Mouse (Mus musculus): Measurements from ENCODE around the gene 4930432K21Rik.

The 4930432K21Rik gene

DNA sequence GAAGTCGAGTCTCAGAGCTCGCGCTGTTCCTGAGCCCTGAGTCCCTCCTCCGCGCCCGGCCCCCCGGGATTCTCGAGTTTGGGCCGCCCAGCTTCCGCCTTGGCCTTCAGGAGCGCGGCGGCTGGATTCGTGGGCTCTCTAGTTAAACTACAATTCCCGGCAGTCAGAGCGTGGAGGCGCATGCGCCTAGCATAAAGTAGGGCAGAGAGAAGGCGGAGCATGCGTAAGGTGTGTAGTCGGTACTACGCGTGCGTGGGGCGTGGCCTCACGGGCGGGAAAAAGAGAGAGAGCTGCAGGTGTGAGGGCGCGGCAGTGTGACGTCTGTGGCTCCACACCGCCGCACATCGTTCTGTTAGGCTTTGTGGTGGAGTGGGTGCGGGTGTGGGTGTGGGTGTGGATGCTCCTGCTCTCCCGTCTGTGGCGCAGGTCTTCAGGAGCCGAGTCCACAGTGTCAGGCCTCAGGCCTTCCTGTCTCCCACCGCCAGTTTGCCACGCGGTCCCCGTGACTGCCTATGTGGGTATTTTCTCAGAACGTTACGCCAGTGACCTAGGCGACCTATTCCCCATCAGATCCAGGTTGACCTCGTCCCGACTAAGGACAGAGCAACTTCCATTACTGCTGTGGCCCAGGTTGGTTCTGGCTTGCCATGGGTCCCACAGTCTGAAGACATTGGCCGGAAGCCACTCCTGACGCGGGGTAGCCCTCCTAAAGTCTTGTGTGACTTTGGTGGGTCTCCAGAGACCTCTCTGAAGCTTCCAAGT is at the start of gene 4930432K21Rik, which contains the start of gene Cc2d1a:
Gene 4930432K21Rik (plus strand): TSS at position 257 of the 762 bp plus-strand sequence.
Gene Cc2d1a (minus strand): TSS at position 168 of the 762 bp plus-strand sequence.
- peak; percentile 98 for DNase-seq

DNA sequence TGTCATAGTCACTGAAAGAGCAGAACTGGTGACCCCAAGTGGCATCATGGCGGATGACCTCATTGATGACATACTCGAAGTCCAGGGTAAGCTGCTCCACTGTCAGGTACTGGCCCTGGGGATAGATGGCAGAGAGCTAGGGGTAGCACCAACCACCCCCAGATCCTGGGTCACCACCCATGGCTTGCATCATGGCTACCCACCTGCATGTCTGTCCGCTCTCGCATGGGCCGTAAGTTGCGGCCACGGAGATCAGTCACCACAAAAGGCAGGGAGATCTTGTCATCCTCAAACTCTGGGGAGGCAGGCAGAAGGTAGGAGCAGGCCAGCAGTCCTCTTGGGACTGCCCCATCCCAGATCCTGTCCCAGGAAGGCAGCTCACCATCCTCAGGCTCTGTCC is 49.4 kb upstream of the 4930432K21Rik start:
- no peak for DNase-seq

DNA sequence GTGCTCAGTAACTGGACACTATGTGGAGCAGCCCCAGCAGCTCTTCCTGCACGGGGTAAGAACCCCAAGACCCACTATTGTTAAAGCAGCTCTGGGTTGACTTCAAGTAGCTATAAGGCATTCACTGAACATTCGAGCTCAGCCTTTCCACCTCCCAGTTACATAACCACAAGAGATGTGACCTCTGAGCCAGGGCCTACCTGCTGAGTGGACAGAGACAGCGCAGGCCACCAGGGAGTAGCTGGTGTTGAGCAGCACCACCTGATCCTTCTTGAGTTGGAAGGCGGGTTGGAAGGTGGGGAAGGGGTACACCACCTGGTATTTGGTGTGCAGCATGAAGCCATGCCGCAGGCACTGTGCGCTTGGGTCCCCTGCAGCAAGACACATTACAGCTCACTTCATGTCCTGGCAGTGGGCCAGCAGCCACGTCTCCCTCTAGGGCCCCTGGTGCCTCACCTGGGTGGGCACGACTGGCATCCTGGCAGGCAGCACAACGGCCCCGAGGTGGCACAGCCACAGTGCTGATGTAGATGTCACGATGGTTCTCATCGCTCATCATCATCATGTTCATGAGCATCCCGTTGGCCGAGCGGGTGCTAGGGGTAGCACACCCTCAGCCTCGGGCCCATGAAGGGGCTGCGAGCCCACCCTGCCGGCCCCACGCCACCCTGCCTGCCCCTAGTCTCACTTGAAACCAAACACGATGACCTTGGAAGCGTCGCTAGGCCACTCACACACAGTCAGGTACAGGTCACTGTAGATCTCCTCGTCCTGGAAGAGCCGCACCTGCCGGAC is 46.2 kb upstream of the 4930432K21Rik start:
- DNase-seq: no peak

DNA sequence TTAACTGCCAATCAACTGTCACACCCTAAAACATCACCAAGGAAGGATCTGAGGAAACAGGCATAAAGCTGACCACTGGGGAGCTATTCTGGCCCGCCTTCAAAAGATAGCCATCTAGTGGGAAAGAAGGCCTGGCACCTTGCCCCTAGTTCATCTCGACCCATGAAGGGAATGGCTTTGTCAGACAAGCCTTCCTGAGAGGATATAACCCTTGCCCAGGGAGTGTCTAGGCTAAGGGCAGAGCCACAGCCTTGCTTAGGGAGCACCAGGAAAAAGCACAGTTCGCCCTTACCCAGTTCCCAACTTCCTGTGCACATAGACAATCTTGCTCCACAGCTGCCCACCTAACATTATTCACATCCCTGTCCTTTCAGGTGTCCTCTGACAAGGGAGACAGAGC is 44.2 kb upstream of the 4930432K21Rik start:
- peak; percentile 58 for DNase-seq

DNA sequence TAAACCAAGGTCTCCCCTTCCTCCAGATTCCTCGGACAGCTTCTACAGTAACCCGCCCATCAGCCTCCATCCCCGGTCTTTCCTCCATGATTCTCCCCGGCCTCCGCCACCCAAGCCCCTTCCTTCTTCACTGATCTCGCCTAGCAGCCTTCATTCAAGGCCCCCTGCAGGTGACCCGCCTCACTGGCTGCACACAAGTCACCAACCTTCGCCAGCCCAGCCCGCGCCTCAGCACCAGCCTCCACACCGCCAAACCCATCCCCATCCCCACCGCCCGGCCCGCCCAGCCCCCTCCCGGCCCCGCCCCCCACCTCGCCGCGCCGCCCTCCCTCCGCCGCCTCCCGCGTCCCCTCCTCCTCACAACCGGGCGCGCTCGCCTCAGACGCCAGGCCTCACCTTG is 43.6 kb upstream of the 4930432K21Rik start:
- peak; percentile 66 for DNase-seq

DNA sequence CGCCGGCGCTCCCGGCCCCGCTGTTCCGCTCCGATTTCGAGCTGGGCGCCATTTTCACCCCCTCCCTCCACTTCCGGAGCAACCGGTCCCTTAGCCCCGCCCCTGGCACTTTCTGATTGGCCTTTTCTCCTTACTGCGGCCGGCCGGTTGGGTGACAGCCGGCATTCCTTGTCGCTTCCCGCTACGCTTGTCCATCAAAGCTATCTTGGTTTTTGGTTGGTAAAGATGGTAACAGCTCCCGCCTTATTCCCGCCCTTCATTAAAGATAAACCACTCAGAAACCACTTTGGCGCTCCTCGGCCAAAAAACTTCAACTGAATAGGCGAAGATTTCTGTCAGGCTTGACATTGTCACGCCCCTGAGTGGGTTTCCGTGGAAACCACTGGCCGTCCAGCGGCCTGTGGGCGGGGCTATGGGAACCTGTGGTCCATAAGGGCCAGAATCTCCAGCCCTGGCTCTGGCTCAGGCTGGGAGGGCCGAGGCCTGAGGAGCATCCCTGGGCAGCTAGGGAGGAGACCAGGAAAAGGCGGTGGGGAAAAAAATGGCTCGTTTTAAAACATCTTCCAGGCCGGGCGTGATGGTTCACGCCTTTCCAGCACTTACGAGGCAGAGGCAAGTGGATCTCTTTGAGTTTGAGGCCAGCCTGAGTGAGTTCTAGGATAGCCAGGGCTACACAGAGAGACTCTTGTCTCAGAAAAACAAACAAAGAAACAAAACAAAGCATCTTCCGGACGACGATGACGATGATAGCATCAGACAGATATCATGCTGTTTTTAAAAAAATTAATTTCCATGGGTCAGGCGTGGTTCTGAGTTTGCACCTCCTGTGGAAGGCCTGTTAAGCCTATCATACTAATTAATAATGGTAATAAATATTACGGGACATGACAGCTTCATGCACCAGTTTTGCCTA is 42.9 kb upstream of the 4930432K21Rik start, which contains the start of gene Dcaf15:
Gene Dcaf15 (minus strand): TSS at position 72 of the 913 bp plus-strand sequence.
- DNase-seq: peak; percentile 100

DNA sequence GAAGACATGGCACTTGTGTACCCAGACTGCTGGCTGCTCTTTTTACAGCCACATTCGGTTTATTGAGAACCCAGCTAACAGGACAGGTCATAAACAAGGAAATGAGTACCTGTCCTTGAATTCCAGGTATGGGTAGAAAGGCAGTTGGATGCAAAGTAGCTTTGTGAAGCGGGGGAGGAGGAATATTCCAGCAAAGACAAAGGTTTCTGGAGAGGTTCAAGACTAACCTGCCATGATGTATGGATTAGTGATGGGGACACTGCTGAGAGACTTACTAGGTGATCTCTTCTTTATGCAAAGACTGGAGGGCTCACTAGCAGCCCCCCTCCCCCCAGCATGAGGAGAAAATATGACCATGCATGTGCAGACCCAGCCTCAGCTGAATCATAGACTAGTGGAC is 42.1 kb upstream of the 4930432K21Rik start:
- no peak for DNase-seq

DNA sequence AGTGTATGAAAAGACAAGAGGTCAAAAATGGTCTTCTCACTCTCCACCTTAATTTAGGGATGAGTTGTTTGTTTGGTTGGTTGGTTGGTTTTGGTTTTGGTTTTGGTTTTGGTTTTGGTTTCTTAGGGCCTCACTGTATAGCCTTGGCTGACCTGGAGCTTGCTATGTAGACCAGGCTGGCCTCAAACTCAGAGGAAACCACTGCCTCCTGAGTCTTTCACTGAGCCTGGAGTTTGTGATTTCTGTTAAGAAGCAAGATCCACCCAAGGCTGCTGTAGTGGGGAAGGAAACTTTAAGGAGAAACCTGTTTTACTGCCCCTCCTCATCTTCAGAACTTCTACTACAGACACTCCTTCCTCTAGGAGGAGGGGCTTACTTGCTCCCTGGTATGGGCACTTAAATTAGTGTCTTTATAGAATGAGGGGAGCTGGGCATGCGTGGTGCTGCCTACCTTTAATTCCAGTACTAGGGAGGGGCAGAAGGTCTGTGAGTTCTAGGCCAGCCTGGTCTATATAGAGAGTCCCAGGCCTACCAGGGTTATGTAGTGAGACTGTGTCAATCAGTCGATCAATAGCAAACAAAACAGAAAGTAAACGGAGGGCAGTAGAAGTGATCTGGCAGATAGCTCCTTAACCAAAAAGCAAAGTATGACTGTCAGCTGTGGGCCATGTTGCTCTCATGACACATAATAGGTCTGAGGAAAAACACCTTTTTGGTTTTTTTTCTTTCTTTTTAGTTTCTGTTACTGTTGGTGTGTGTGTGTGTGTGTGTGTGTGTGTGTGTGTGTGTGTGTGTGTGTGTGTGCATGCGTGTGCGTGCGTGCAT is 41.4 kb upstream of the 4930432K21Rik start:
- no peak for DNase-seq

DNA sequence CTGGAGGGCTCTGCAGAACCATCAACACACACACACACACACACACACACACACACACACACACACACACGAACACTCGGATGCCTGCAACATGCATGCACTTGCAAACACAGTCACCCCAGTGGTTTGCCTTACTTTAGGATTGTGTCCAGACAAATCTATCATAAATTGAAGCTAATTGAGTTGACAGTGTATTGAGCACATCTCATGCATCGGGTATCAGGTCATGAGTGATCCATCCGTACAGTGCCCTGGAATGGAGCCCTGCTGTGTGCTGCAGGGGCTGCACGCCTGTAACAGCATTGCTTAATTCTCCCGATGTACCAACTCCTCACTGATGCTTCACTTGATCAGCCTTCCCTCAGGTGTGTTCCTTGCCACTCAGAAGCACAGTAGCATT is 32.2 kb upstream of the 4930432K21Rik start:
- DNase-seq: no peak

DNA sequence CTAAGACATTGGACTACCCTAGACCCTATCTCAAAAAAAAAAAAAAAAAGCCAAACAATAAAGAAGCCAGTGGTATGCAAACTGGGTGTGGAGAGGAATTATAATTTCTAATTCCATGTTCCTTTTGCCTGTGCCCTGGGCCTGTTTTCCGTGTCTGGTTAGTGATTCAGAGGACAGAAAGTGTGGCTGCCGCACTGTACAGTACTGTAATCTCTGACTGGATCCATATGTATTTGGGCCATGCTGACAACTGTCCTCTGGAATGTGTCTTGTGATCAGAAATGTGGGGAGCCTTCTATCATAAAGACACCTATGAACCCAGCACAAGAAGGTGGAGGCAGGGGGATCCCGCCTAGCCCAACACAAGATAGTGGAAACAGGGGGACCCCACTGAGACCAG is 25.7 kb upstream of the 4930432K21Rik start:
- no peak for DNase-seq

DNA sequence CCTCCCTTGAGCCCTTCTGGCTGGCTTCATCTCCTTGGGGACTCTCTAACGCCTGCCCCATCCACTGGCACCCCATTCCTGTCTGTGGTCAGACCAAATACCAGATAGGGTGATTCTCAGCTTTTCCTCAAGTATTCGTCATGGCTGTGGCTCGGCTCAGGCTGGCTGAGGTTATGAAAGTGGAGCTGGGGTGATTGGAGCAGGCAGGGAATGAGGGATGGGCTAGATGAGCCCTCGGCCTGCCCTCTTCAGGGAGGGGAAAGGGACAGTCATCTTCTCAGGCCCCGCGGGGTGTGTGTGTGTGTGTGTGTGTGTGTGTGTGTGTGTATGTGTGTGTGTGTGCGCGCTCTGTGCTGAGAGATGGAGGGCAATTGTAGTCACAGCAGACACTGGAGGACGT is 22.2 kb upstream of the 4930432K21Rik start, which contains the start of gene Podnl1:
Gene Podnl1 (plus strand): TSS at position 334 of the 400 bp plus-strand sequence.
- DNase-seq: no peak

DNA sequence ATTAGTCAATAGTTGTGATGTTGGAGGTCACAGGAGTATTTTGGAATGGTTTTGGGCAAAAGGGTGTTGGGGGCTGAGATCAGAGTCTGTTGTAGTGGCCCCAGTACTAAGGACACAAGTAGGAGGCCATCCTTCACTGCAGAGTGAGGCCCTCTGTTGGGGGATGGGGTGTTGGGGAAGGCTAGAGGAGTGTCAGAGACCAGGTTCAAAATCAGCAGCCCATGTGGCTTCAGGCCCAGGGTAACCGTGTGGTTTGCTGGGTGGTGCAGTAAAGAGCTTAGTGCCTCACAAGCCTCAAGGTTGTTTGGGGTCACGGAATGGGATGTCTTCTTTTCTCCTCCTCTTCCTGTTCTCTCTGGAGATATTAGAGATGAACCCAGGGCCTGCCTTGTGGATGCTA is 21.1 kb upstream of the 4930432K21Rik start:
- DNase-seq: no peak

DNA sequence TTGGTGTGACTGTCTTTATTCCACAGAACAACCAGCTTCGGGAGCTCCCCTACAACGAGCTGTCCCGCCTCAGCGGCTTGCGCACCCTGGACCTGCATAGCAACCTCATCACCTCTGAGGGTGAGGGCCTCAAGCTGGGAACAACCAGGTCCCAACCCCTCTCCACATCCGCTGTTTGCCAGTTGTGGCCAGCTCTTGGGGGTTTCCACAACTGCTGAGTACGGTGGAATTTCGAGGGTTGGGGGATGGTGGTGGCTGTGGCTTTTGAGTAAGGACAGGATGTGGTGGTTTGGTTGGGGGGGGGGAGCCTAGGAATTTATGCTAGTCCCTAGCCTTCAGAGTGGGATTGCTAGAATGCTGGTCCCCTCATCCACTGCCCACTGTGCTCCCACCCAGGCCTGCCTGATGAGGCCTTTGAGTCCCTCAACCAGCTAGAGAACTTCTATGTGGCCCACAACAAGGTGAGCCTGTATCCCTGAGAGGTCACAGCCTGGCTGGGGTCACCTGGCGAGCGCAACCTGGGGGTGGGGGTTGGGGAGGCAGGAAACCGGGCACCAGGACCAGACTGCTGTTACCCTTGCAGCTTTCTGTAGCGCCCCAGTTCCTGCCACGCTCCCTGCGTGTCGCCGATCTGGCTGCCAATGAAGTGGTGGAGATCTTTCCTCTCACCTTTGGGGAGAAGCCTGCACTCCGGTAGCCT is 20.5 kb upstream of the 4930432K21Rik start:
- peak; percentile 9 for DNase-seq

DNA sequence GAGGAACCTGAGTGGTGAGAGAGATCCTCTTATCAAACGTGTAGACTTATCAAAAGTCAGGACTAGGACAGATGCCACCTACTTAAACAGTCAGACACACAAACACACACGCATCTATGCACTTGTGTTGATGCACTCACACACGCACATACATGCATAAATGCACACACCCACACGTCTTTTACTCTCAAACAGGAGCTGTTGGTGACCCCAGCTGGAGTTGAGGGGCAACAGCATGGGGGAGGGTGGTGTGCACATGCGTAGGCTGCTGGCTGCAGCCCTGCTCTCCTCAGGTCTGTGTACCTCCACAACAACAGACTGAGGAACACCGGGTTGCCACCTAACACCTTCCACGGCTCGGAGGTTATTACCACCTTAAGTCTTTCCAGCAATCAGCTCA is 19.5 kb upstream of the 4930432K21Rik start:
- no peak for DNase-seq

DNA sequence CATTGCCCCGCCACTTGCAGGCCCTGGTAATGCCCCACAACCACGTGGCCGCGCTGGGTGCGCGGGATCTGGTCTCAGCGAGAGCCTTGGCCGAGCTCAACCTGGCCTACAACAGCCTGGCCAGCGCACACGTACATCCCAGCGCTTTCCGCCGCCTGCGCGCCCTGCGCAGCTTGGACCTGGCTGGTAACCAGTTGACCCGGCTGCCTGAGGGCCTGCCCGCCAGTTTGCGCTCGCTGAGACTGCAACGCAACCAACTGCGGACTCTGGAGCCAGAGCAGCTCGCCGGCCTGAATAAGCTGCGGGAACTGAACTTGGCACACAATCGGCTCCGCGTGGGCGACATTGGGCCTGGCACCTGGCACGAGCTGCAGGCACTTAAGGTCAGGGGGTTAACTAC is 17.0 kb upstream of the 4930432K21Rik start:
- DNase-seq: peak; percentile 82

DNA sequence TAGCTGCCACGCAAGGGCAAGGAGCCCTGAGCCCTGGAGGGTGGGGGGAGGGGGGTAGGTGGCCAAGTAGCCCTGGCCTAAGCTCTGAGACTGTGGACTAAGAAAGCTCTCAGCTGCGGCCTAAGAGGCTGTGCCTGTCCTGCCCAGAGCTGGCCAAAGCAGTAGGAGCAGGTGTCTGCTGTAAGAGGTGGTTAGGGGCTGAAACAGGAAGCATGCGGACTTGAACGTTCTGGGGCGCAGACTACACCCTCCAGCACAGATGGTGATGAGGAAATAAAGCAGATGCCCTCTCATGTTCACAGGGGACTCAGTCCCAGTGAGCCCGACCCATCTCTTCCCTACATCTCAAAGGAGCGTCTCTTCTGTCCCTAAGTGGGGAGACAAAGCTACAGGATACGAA is 15.6 kb upstream of the 4930432K21Rik start:
- DNase-seq: no peak

DNA sequence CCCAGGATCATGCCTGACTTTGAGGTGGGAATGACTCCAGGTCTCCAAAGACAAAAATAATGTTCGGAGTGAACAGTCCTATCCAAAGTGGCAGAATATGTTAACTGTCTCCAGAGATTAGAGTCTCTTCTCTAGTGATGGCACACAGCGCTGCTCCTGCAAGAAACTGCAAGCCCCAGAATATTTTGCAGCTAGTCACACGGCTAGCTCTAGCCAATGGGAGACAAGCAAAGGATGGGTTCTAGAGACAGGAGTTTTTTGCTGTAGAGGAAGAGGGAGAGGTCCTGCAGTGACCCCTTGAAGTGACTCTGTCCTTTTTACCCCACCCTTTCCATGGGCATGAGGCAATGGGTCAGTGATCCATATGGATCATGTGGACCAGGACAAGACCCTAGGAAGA is 10.0 kb upstream of the 4930432K21Rik start:
- no peak for DNase-seq

DNA sequence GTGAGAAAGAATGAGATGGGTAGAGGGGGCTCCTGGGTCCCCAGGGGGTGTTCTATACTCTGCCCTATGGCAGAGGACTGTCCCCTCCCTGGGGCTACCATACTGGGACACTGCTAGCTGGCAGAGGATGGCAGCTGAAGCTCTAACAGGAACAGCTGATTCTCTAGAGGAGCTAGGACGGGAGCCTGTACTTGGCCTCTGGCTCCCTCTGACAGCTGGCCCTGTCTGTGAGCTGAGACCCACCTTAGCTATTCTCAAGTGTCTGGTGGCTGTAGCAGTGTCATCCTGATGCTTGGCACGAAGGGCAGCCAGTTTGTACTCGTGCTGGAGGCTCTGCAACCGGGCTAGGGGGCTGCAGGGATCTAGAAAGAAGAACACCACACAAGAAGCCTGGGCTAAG is 7.0 kb upstream of the 4930432K21Rik start:
- DNase-seq: no peak

DNA sequence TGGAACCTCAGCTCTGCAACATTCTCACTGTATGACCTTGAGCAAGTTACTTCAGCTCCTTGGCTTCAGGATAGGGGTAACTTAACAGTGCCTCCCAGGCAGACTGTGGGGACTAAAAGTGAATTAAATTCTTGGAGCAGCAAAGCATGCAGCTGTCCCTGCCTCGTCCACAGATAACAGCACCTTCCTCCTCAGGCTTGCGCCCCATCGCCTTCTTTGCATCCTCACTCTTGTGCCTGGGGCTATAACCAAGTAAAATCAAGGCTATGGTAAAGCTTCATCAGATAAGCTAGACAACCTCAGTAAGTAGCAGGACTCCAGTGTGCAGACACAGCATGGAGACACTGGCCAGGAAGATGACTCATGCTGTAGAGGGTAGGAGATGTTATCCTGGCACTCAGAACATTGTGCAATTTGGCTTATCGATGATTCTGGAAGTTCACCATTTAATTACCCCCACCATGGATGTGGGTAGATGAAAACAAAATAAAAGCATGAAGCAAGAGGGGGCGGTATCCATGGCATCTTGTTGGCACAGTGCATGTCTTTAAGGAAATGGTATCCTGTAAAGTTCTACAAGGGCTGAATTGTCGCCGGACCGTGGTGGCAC is 3.1 kb upstream of the 4930432K21Rik start:
- no peak for DNase-seq

DNA sequence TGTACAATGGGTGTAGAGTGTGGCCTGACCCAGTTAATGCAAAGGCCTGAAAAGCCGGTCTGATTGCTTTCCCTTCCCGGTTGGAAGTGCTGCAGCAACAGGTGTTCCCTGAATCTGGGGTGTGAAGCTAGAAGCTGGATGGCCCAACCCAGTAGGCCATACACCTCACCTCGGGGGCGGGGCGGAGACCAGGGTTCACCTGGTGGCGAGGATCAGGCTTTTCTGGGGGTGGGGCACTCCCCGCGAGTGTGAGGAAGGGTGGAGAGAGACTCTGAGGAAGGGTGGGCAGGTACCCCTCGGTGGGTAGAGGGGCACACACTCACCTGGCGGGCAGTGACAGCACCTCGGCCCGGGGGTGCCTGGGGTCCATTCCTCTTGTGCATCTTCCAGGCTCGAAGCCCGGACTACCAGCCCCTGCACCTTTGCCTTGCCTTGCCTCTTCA is 480 bp upstream of the 4930432K21Rik start:
- DNase-seq: no peak

DNA sequence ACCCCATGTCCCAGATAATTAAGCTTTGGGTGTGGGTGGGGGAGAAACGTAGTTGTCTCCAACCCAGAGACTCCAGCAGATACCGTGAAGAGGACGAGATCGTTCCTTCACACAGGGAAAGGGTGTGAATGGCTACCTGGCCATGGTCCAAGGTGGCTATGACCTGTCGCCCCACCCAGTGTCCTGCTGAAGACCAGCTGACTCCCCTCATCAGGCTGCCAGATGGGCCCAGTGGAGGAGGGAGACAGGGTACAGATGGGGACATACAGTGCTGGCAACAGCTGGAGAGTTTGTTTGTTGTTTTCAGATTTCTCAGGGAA is 666 bp downstream of the 4930432K21Rik start:
- peak; percentile 69 for DNase-seq
